Mouse (Mus musculus): Measurements from ENCODE around the gene Dnase2a.

Gene Dnase2a

GRCm38 (mm10) chr8:84969241-84970134 is 61.1 kb downstream of the Dnase2a start, which contains the start of the genes Gm49661, Prdx2 and Rnaseh2a:
Gene Gm49661 (minus strand): TSS chr8:84969433.
Gene Prdx2 (plus strand): TSS chr8:84969587.
Gene Rnaseh2a (minus strand): TSS chr8:84969767.
- no peak for DNase-seq (ENCODE audit: low read depth in 2 of 2, low spot score in 2 of 2)

GRCm38 (mm10) chr8:84970135-84970790 is 61.9 kb downstream of the Dnase2a start:
- no peak for DNase-seq (ENCODE audit: low read depth in 2 of 2, low spot score in 2 of 2)

GRCm38 (mm10) chr8:84970913-84971312 is 62.6 kb downstream of the Dnase2a start:
- DNase-seq (ENCODE audit: low read depth in 2 of 2, low spot score in 2 of 2) = no peak
